Mouse (Mus musculus) CH12.LX (cell line): ENCODE data around the gene Prdm2. TPM values are rescaled to one million over a fixed set of nuclear protein-coding genes. Genes with fewer than 3 reads are reported as not detected.

ENCODE experiments used
- DNase-seq: peaks from one replicate; pipeline ENCODE4 v3.0.0-alpha.2; 2013; ENCODE audit errors: extremely low read depth
- H3K27ac ChIP-seq: 2 replicates; pipeline ENCODE4 v1.5.1; 2012; ENCODE audit warnings: low read depth, mild to moderate bottlenecking, control low read depth, moderate library complexity; ENCODE audit not compliant: insufficient read depth
- H3K27me3 ChIP-seq: replicated peaks from 2 replicates; pipeline ENCODE3; 2012; ENCODE audit warnings: inconsistent platforms
- H3K36me3 ChIP-seq, 2 experiments: replicated peaks in 1 of 2; 2 replicates each; pipeline versions ENCODE3 to v1.6.1; 2012; ENCODE audit warnings: inconsistent platforms in 1 of 2, low read length in 1 of 2, mild to moderate bottlenecking in 1 of 2, mixed read lengths in 1 of 2, moderate library complexity in 1 of 2; ENCODE audit not compliant: control insufficient read depth in 1 of 2, insufficient read depth in 1 of 2
- H3K4me1 ChIP-seq, 2 experiments: 2 replicates each; pipeline ENCODE4 v1.6.1; 2012; ENCODE audit warnings: inconsistent platforms in 1 of 2, moderate library complexity in 1 of 2; ENCODE audit not compliant: insufficient read depth in 2 of 2, control insufficient read depth in 1 of 2
- H3K4me2 ChIP-seq: 2 replicates; pipeline ENCODE4 v1.6.1; 2012; ENCODE audit warnings: low read depth, mild to moderate bottlenecking, control low read depth; ENCODE audit not compliant: poor library complexity, insufficient read depth, severe bottlenecking
- H3K4me3 ChIP-seq, 3 experiments: fragments of 150-350 bp in 1 of 3; sonication (generic) in 1 of 3; replicated peaks in 1 of 3; 2 replicates each; pipeline versions ENCODE3 to v1.5.1; 2011 to 2012; ENCODE audit warnings: low read depth in 2 of 3, low read length in 2 of 3, mild to moderate bottlenecking in 2 of 3, moderate library complexity in 2 of 3, control low read depth in 1 of 3, improper control_type of control experiment in 1 of 3, inconsistent platforms in 1 of 3, mixed read lengths in 1 of 3; ENCODE audit not compliant: poor library complexity in 1 of 3
- H3K79me2 ChIP-seq: replicated peaks from 2 replicates; pipeline ENCODE4 v1.6.1; 2012; ENCODE audit warnings: mild to moderate bottlenecking, moderate library complexity; ENCODE audit not compliant: control insufficient read depth, poor library complexity, insufficient read depth, severe bottlenecking; ENCODE audit errors: extremely low read depth
- H3K9ac ChIP-seq: 2 replicates; pipeline ENCODE4 v1.6.1; 2012; ENCODE audit warnings: low read depth, mild to moderate bottlenecking, control low read depth, moderate library complexity; ENCODE audit not compliant: insufficient read depth
- H3K9me3 ChIP-seq: replicated peaks from 2 replicates; pipeline ENCODE3; 2012; ENCODE audit warnings: low read length, inconsistent platforms, mixed read lengths
- BHLHE40 ChIP-seq: IDR thresholded peaks from 2 replicates; pipeline ENCODE4 v1.6.1; 2011; ENCODE audit warnings: mild to moderate bottlenecking, low read depth, low read length, improper control_type of control experiment
- CHD1 ChIP-seq: IDR thresholded peaks from 2 replicates; pipeline ENCODE4 v1.6.1; 2012; ENCODE audit warnings: low read depth, low read length, improper control_type of control experiment, inconsistent platforms
- CTCF ChIP-seq, 2 experiments: IDR thresholded peaks in 1 of 2; conservative IDR thresholded peaks in 1 of 2; 2 replicates each; pipeline ENCODE4 v1.5.1; 2011 to 2012; ENCODE audit warnings: low read depth in 2 of 2, low read length in 2 of 2, improper control_type of control experiment in 1 of 2, inconsistent platforms in 1 of 2, mild to moderate bottlenecking in 1 of 2, moderate library complexity in 1 of 2
- E2F4 ChIP-seq: IDR thresholded peaks from 2 replicates; pipeline ENCODE4 v1.6.1; 2011; ENCODE audit warnings: low read depth, low read length, improper control_type of control experiment; ENCODE audit not compliant: insufficient replicate concordance
- ELF1 ChIP-seq: IDR thresholded peaks from 2 replicates; pipeline ENCODE4 v1.6.1; 2014; ENCODE audit warnings: low read depth, mild to moderate bottlenecking, inconsistent platforms, low read length, improper control_type of control experiment
- EP300 ChIP-seq: IDR thresholded peaks from 2 replicates; pipeline ENCODE4 v1.6.1; 2011; ENCODE audit warnings: low read length, improper control_type of control experiment
- ETS1 ChIP-seq: conservative IDR thresholded peaks from 2 replicates; pipeline ENCODE4 v1.6.1; 2012; ENCODE audit warnings: low read depth, mild to moderate bottlenecking, inconsistent platforms, low read length, improper control_type of control experiment, moderate library complexity
- GABPA ChIP-seq: IDR thresholded peaks from 2 replicates; pipeline ENCODE4 v1.6.1; 2012; ENCODE audit warnings: low read depth, low read length, improper control_type of control experiment, inconsistent platforms; ENCODE audit not compliant: insufficient replicate concordance
- HCFC1 ChIP-seq: IDR thresholded peaks from 2 replicates; pipeline ENCODE4 v1.6.1; 2012; ENCODE audit warnings: low read depth, mild to moderate bottlenecking, inconsistent platforms, low read length, improper control_type of control experiment
- JUN ChIP-seq: IDR thresholded peaks from 2 replicates; pipeline ENCODE4 v1.6.1; 2011; ENCODE audit warnings: low read depth, mild to moderate bottlenecking, low read length, improper control_type of control experiment, moderate library complexity; ENCODE audit not compliant: insufficient read depth
- JUND ChIP-seq: conservative IDR thresholded peaks from 2 replicates; pipeline ENCODE4 v1.6.1; 2011; ENCODE audit warnings: low read depth, low read length, improper control_type of control experiment
- MAX ChIP-seq: IDR thresholded peaks from 2 replicates; pipeline ENCODE4 v1.6.1; 2011; ENCODE audit warnings: low read length, improper control_type of control experiment
- MEF2A ChIP-seq: IDR thresholded peaks from 2 replicates; pipeline ENCODE4 v1.6.1; 2014; ENCODE audit warnings: low read depth, mild to moderate bottlenecking, inconsistent platforms, low read length, improper control_type of control experiment, borderline replicate concordance
- MYC ChIP-seq: IDR thresholded peaks from 2 replicates; pipeline ENCODE4 v1.6.1; 2011; ENCODE audit warnings: low read depth, mild to moderate bottlenecking, improper control_type of control experiment, low read length
- PAX5 ChIP-seq: IDR thresholded peaks from 2 replicates; pipeline ENCODE4 v1.6.1; 2012; ENCODE audit warnings: low read length, inconsistent platforms, mixed read lengths
- POLR2A ChIP-seq: IDR thresholded peaks from 2 replicates; pipeline ENCODE4 v1.6.1; 2011; ENCODE audit warnings: low read depth, mild to moderate bottlenecking, improper control_type of control experiment, low read length
- POLR2AphosphoS2 ChIP-seq: IDR thresholded peaks from 2 replicates; pipeline ENCODE4 v1.6.1; 2011; ENCODE audit warnings: low read depth, low read length, improper control_type of control experiment
- RAD21 ChIP-seq: IDR thresholded peaks from 2 replicates; pipeline ENCODE4 v1.6.1; 2011; ENCODE audit warnings: low read depth, mild to moderate bottlenecking, low read length, improper control_type of control experiment, moderate library complexity
- RCOR1 ChIP-seq: conservative IDR thresholded peaks from 2 replicates; pipeline ENCODE4 v1.6.1; 2012; ENCODE audit warnings: low read depth, mild to moderate bottlenecking, inconsistent platforms, low read length, improper control_type of control experiment
- TBP ChIP-seq: conservative IDR thresholded peaks from 2 replicates; pipeline ENCODE4 v1.6.1; 2011; ENCODE audit warnings: low read depth, low read length, improper control_type of control experiment
- UBTF ChIP-seq: IDR thresholded peaks from 2 replicates; pipeline ENCODE4 v1.6.1; 2012; ENCODE audit warnings: low read depth, mild to moderate bottlenecking, inconsistent platforms, low read length, improper control_type of control experiment, moderate library complexity
- USF1 ChIP-seq: IDR thresholded peaks from 2 replicates; pipeline ENCODE4 v1.6.1; 2014; ENCODE audit warnings: low read depth, mild to moderate bottlenecking, inconsistent platforms, low read length, improper control_type of control experiment
- ZC3H11A ChIP-seq: IDR thresholded peaks from 2 replicates; pipeline ENCODE4 v1.6.1; 2012; ENCODE audit warnings: low read depth, mild to moderate bottlenecking, inconsistent platforms, low read length, improper control_type of control experiment
- ZKSCAN1 ChIP-seq: IDR thresholded peaks from 2 replicates; pipeline ENCODE4 v1.6.1; 2012; ENCODE audit warnings: low read depth, inconsistent platforms, low read length, improper control_type of control experiment, borderline replicate concordance
- ZMIZ1 ChIP-seq: IDR thresholded peaks from 2 replicates; pipeline ENCODE4 v1.6.1; 2012; ENCODE audit warnings: low read depth, mild to moderate bottlenecking, inconsistent platforms, low read length, improper control_type of control experiment
- ZNF384 ChIP-seq: IDR thresholded peaks from 2 replicates; pipeline ENCODE4 v1.6.1; 2012; ENCODE audit warnings: low read depth, low read length, improper control_type of control experiment, inconsistent platforms
- dilution Hi-C: fragments of 300-500 bp; cut with MboI; formaldehyde crosslinking; loops from 2 replicates; pipeline ENCODE4 v1.14.3; 2020; ENCODE audit warnings: low sequenced_read_pairs; ENCODE audit not compliant: extremely low pct_unique_long_range_greater_than_20kb, extremely low pct_ligation_motif_present
- in situ Hi-C: fragments of 300-500 bp; cut with MboI; formaldehyde crosslinking; loops from 3 replicates; pipeline ENCODE4 v1.14.3; 2019; ENCODE audit warnings: low sequenced_read_pairs, low pct_ligation_motif_present, low pct_unique_long_range_greater_than_20kb, mixed read lengths
- polyA plus RNA-seq: library from polyadenylated mRNA; unstranded; fragments of >175 nt; gene quantifications from 2 replicates; pipeline ENCODE4 v1.2.1, GENCODE M21; 2012; ENCODE audit warnings: low read depth; ENCODE audit not compliant: insufficient read length
- total RNA-seq, 2 experiments: library from RNA; depleted of rRNA; stranded (reverse); fragments of 300-350 nt in 1 of 2; fragments of >200 nt in 1 of 2; gene quantifications; 2 replicates each; pipeline ENCODE4 v1.2.3; 2012 to 2014

Prdm2 gene
- total and polyA plus RNA-seq, 3 experiments, result 3.8 to 16.1 (median 7.1) TPM

DNA sequence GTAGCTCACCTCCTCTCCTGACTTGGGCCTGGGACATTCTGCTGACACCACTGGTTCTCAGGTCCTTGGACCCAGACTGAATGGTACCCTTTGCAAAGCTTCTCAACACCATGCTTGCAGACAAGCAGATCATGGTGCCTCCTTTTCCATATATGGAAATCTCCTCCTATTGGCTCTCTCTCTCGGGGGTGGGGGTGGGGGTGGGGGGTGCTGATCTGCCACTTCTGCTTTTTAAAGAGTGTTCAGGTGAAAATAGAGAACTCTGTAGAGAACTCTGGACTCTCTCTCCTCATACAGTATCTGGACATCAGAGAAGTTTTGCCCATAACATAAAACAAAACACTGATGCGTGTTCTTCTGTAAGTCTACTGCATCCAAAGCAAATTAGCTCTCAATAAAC, 106.2 kb downstream of the Prdm2 start:
- Histone ChIP-seq H3K27me3 (no peaks in the 10 kb centered on the region), H3K4me3 (no peak overlapping the region), H3K27ac (no peak overlapping the region), H3K4me2 (no peak overlapping the region), H3K9ac (no peak overlapping the region), H3K79me2 (no peaks in the 10 kb centered on the region), H3K9me3 (no peaks in the 10 kb centered on the region), H3K4me1 (peaks cover 3 to 15% of the 10 kb centered on the region in 2 experiments; a peak in 3 of 4 replicates), H3K36me3 (peaks cover 32 to 44% of the 10 kb centered on the region in 2 experiments)
- dilution Hi-C loops, result no loop called here
- peak; percentile 41 for DNase-seq
- in situ Hi-C loops, result no loop called here
- TF ChIP-seq CHD1 (no peak), POLR2AphosphoS2 (no peak), RAD21 (no peak), ZNF384 (no peak)

DNA sequence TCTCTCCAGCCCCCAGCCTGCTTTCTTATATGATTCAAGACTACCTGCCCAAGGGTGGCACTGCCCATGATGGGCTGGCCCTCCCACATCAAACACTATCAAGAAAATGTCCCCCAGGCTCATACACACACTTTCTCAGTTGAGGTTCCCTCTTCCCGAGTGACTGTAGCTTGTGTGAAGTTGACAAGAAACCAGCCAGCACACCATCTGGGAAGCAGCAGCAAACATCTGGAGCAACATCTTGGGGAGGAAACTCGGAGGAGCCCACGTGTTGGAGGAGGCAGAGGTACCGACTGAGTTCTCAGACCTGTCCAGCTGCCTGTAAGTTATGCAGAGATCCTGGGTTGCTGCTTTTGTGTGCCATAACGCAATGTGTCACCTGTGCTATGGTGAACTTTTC, 108.1 kb downstream of the Prdm2 start:
- in situ Hi-C loops (no loop called here), dilution Hi-C loops (no loop called here)
- no peak overlapping the region for H3K4me3 ChIP-seq
- H3K27ac ChIP-seq, result no peak overlapping the region
- H3K4me2 ChIP-seq, result no peak overlapping the region
- no peaks in the 10 kb centered on the region for H3K79me2 ChIP-seq
- H3K9me3 ChIP-seq, result no peaks in the 10 kb centered on the region
- DNase-seq, result no peak
- no peak overlapping the region for H3K9ac ChIP-seq
- no peaks in the 10 kb centered on the region for H3K27me3 ChIP-seq
- peaks cover 3 to 15% of the 10 kb centered on the region in 2 experiments; a peak in 3 of 4 replicates for H3K4me1 ChIP-seq
- H3K36me3 ChIP-seq, result peaks cover 15 to 27% of the 10 kb centered on the region in 2 experiments
- TF ChIP-seq POLR2AphosphoS2, result no peak
- TF ChIP-seq ZMIZ1, result no peak
- no peak for TF ChIP-seq ELF1
- no peak for TF ChIP-seq E2F4
- no peak for TF ChIP-seq MAX
- TF ChIP-seq USF1, result no peak
- TF ChIP-seq HCFC1, result no peak
- no peak for TF ChIP-seq EP300
- no peak for TF ChIP-seq ZC3H11A
- TF ChIP-seq PAX5, result no peak
- no peak for TF ChIP-seq UBTF
- TF ChIP-seq POLR2A, result no peak

DNA sequence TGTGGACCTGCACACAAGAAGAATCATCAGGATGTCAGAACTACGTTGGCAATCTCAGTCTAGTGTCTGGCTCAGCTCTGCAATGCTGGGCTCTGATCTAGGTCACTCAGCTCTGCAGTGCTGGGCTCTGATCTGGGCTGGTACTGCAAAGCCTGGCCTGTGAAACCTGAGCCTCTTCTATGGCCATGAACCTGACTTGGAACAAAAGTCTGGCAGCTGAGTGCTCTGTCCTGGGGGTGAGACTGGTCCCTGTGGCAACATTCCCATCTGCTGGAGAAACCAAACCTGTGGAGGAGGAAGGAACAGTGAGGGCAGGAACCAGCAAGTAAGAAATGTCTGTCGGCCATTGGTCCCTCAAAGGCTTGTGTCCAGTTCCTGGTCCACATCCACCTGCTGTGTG, 109.0 kb downstream of the Prdm2 start:
- H3K27ac ChIP-seq, result no peak overlapping the region
- in situ Hi-C loops, result no loop called here
- peaks cover 3 to 15% of the 10 kb centered on the region in 2 experiments; a peak in 3 of 4 replicates for H3K4me1 ChIP-seq
- no peak overlapping the region for H3K4me3 ChIP-seq
- no peaks in the 10 kb centered on the region for H3K27me3 ChIP-seq
- no peaks in the 10 kb centered on the region for H3K79me2 ChIP-seq
- H3K4me2 ChIP-seq, result no peak overlapping the region
- dilution Hi-C loops, result no loop called here
- DNase-seq, result no peak
- no peaks in the 10 kb centered on the region for H3K9me3 ChIP-seq
- no peak overlapping the region for H3K9ac ChIP-seq
- H3K36me3 ChIP-seq, result peaks cover 6 to 17% of the 10 kb centered on the region in 2 experiments
- TF ChIP-seq HCFC1, result no peak
- no peak for TF ChIP-seq ZKSCAN1
- no peak for TF ChIP-seq JUN
- no peak for TF ChIP-seq CHD1
- no peak for TF ChIP-seq ZMIZ1
- TF ChIP-seq ELF1, result no peak
- no peak for TF ChIP-seq TBP
- no peak for TF ChIP-seq ETS1
- no peak for TF ChIP-seq CTCF (conservative IDR thresholded peaks at IDR 0.05 in 1 of 2, IDR thresholded peaks at IDR 0.05 in 1 of 2; ENCODE audit: low read depth in 2 of 2, low read length in 2 of 2)
- no peak for TF ChIP-seq GABPA
- no peak for TF ChIP-seq ZC3H11A
- TF ChIP-seq POLR2A, result no peak
- no peak for TF ChIP-seq RCOR1
- TF ChIP-seq BHLHE40, result no peak
- no peak for TF ChIP-seq JUND
- no peak for TF ChIP-seq MYC
- no peak for TF ChIP-seq MEF2A
